Mouse (Mus musculus): Measurements from ENCODE around the gene Fcgr2b. TPM values are rescaled to one million over a fixed set of nuclear protein-coding genes. Genes with fewer than 3 reads are reported as not detected.

The Fcgr2b gene
- polyA plus RNA-seq, 2 experiments = 3.3 to 3.4 TPM

DNA sequence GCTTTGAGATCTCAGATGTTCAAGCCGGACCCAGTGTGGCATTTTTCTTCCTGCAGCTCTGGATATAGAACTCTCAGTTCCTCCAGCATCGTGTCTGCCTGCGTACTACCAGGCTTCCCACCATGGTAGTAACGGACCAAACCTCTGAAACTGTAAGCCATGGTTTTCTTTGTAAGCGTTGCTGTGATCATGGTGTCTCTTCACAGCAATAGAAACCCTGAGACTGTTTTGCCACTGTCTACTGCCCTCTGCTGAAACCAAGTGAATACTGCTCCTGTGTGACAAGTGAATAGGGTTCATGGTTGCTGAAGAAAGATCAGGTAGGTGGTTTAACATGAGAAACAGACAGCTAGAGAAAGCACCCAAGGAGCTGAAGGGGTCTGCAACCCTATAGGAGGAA lies 16.2 kb upstream of the Fcgr2b start:
- no peaks in the 10 kb centered on the region for H3K9me3 ChIP-seq (ENCODE audit: control insufficient read depth, low read length)
- H3K4me3 ChIP-seq (ENCODE audit: insufficient read depth in 1 of 2, low read depth in 2 of 2, low read length in 2 of 2) = no peak overlapping the region
- no peak overlapping the region for H3K27ac ChIP-seq
- no peak overlapping the region for H3K9ac ChIP-seq (replicated peaks)
- H3K27me3 ChIP-seq (ENCODE audit: control insufficient read depth, insufficient read depth, low read length) = no peaks in the 10 kb centered on the region
- WGBS (ENCODE audit: insufficient replicate concordance) = 36% methylated on average over 5 of the region's 5 CpGs
- ATAC-seq (ENCODE audit: insufficient read depth) (no peak), DNase-seq (ENCODE audit: low read depth in 3 of 3, low spot score in 3 of 3) (no peak)
- peak; percentile 61 for TF ChIP-seq CTCF (IDR thresholded peaks at IDR 0.05; ENCODE audit: low read depth)
- no peak for TF ChIP-seq EP300 (IDR thresholded peaks at IDR 0.05; ENCODE audit: low read depth)
- H3K4me1 ChIP-seq (replicated peaks; ENCODE audit: control insufficient read depth in 2 of 2, insufficient read depth in 2 of 2, low read length in 1 of 2) = no peaks in the 10 kb centered on the region
- H3K36me3 ChIP-seq (replicated peaks; ENCODE audit: control insufficient read depth, insufficient read depth, low read depth) = no peaks in the 10 kb centered on the region
- H3K4me2 ChIP-seq (ENCODE audit: low read depth) = no peak overlapping the region

- ATAC-seq (ENCODE audit: insufficient read depth) (no peak), DNase-seq (ENCODE audit: low read depth in 3 of 3, low spot score in 3 of 3) (no peak)
- Histone ChIP-seq H3K9me3 (ENCODE audit: control insufficient read depth, low read length) (no peaks in the 10 kb centered on the region), H3K9ac (replicated peaks) (no peak overlapping the region), H3K27ac (no peak overlapping the region), H3K4me3 (ENCODE audit: insufficient read depth in 1 of 2, low read depth in 2 of 2, low read length in 2 of 2) (no peak overlapping the region), H3K36me3 (replicated peaks; ENCODE audit: control insufficient read depth, insufficient read depth, low read depth) (no peaks in the 10 kb centered on the region), H3K4me1 (replicated peaks; ENCODE audit: control insufficient read depth in 2 of 2, insufficient read depth in 2 of 2, low read length in 1 of 2) (no peaks in the 10 kb centered on the region), H3K27me3 (ENCODE audit: control insufficient read depth, insufficient read depth, low read length) (no peaks in the 10 kb centered on the region), H3K4me2 (ENCODE audit: low read depth) (no peak overlapping the region)
- 57% methylated on average over 9 of the region's 9 CpGs for WGBS (ENCODE audit: insufficient replicate concordance)
- TF ChIP-seq CTCF (IDR thresholded peaks at IDR 0.05; ENCODE audit: low read depth) = no peak
- TF ChIP-seq EP300 (IDR thresholded peaks at IDR 0.05; ENCODE audit: low read depth) = no peak
Observed at GRCm38 (mm10) chr1:170989656-170990055, 13.3 kb upstream of the Fcgr2b start.

DNA sequence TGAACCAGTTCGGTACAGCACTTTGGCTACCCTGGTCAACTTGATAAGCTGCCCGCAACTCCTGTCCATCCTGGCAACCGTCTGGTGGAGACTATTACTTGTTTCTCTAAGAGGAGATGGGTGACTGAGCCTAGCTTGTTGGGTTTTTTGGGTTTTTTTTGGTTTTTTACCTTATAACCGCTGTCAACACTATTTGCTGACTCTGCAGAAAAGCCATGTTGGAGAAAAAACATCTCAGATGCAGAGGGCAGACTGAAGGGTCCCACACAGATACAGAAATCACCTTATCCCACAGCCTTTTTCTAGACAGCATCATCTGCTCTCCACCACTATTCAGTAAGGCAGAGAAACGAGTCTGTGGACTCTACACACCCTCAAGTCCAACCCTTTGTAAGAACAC lies 9.5 kb upstream of the Fcgr2b start:
- Histone ChIP-seq H3K9ac (replicated peaks) (no peak overlapping the region), H3K27ac (no peak overlapping the region), H3K4me3 (ENCODE audit: insufficient read depth in 1 of 2, low read depth in 2 of 2, low read length in 2 of 2) (no peak overlapping the region), H3K36me3 (replicated peaks; ENCODE audit: control insufficient read depth, insufficient read depth, low read depth) (no peaks in the 10 kb centered on the region), H3K4me1 (replicated peaks; ENCODE audit: control insufficient read depth in 2 of 2, insufficient read depth in 2 of 2, low read length in 1 of 2) (no peaks in the 10 kb centered on the region), H3K9me3 (ENCODE audit: control insufficient read depth, low read length) (no peaks in the 10 kb centered on the region), H3K4me2 (ENCODE audit: low read depth) (no peak overlapping the region), H3K27me3 (ENCODE audit: control insufficient read depth, insufficient read depth, low read length) (no peaks in the 10 kb centered on the region)
- no peak for ATAC-seq (ENCODE audit: insufficient read depth)
- DNase-seq (ENCODE audit: low read depth in 3 of 3, low spot score in 3 of 3) = no peak
- TF ChIP-seq EP300 (IDR thresholded peaks at IDR 0.05; ENCODE audit: low read depth) (no peak), CTCF (IDR thresholded peaks at IDR 0.05; ENCODE audit: low read depth) (no peak)
- 61% methylated on average over 5 of the region's 5 CpGs for WGBS (ENCODE audit: insufficient replicate concordance)

DNA sequence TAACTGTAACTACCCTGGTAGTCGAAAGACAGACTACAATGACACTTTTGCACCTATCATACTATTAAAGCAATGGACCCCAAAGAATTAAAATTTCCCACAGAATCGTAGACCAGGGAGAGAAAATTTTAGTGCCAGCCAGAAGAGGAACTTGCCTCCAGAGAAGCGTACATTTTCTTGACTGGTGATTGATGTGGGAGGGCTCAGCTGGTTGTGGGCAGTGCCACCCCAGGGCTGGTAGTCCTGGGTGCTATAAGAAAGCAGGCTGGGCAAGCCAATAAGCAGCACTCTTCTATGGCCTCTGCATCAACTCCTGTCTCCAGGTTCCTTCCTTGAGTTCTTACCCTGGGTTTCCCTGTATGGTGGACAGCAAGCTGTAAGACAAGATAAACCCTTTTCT lies 8.7 kb upstream of the Fcgr2b start:
- Histone ChIP-seq H3K36me3 (replicated peaks; ENCODE audit: control insufficient read depth, insufficient read depth, low read depth) (no peaks in the 10 kb centered on the region), H3K9me3 (ENCODE audit: control insufficient read depth, low read length) (no peaks in the 10 kb centered on the region), H3K9ac (replicated peaks) (no peak overlapping the region), H3K27me3 (ENCODE audit: control insufficient read depth, insufficient read depth, low read length) (no peaks in the 10 kb centered on the region), H3K4me2 (ENCODE audit: low read depth) (no peak overlapping the region), H3K4me1 (replicated peaks; ENCODE audit: control insufficient read depth in 2 of 2, insufficient read depth in 2 of 2, low read length in 1 of 2) (no peaks in the 10 kb centered on the region), H3K27ac (no peak overlapping the region), H3K4me3 (ENCODE audit: insufficient read depth in 1 of 2, low read depth in 2 of 2, low read length in 2 of 2) (no peak overlapping the region)
- DNase-seq (ENCODE audit: low read depth in 3 of 3, low spot score in 3 of 3) (no peak), ATAC-seq (ENCODE audit: insufficient read depth) (no peak)
- TF ChIP-seq CTCF (IDR thresholded peaks at IDR 0.05; ENCODE audit: low read depth) (no peak), EP300 (IDR thresholded peaks at IDR 0.05; ENCODE audit: low read depth) (no peak)
- 41% methylated on average over 3 of the region's 3 CpGs for WGBS (ENCODE audit: insufficient replicate concordance)

DNA sequence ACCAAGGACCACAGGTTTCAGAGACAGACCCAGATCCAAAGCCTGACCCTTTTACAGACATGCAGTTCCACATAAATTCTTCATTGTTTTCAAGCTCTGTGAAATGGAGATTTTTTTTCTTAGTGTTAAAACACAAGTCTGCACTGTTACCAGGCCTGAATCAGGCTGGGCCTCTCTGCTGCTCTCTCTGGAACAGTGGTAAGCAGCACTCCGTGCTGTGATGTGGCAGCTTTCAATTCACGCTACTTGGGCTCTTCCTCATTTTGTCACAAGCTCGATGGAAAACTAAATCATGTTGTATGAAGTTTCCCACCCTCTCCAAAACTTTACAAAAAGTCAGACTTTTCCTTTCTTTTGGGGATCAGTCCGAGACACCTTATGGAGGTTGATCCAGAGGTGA lies 6.7 kb upstream of the Fcgr2b start:
- Histone ChIP-seq H3K9me3 (ENCODE audit: control insufficient read depth, low read length) (no peaks in the 10 kb centered on the region), H3K4me2 (ENCODE audit: low read depth) (no peak overlapping the region), H3K36me3 (replicated peaks; ENCODE audit: control insufficient read depth, insufficient read depth, low read depth) (no peaks in the 10 kb centered on the region), H3K27me3 (ENCODE audit: control insufficient read depth, insufficient read depth, low read length) (no peaks in the 10 kb centered on the region), H3K27ac (no peak overlapping the region), H3K9ac (replicated peaks) (no peak overlapping the region), H3K4me3 (ENCODE audit: insufficient read depth in 1 of 2, low read depth in 2 of 2, low read length in 2 of 2) (no peak overlapping the region), H3K4me1 (replicated peaks; ENCODE audit: control insufficient read depth in 2 of 2, insufficient read depth in 2 of 2, low read length in 1 of 2) (no peaks in the 10 kb centered on the region)
- ATAC-seq (ENCODE audit: insufficient read depth) (no peak), DNase-seq (ENCODE audit: low read depth in 3 of 3, low spot score in 3 of 3) (no peak)
- WGBS (ENCODE audit: insufficient replicate concordance) = 37% methylated on average over 4 of the region's 4 CpGs
- TF ChIP-seq CTCF (IDR thresholded peaks at IDR 0.05; ENCODE audit: low read depth) = no peak
- TF ChIP-seq EP300 (IDR thresholded peaks at IDR 0.05; ENCODE audit: low read depth) = no peak
